ENCODE assay signal across 7 mouse cellular contexts in the genomic region with DNA sequence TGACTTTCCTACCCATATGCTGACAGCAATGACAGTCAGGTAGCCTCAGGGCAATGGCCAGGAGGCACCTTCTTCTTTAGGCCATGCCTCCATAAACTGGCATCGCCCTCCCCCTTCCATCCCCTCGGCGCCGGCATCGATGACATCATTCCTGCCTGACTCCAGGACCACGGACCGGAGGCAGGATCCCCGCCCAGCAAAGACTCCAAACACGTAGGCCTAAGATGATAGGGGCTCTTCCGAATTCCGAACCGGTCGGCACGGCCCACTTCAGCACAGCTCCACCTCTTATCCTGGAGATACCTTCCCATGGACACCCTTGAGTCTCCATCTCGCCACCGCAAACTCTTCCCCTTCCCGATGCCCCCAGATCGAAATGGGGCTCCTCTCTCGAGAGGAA. TPM values are rescaled to one million over a fixed set of nuclear protein-coding genes. Genes with fewer than 3 reads are reported as not detected.
A peak's percentile ranks its signal among the peaks of the same experiment; 100 is the strongest.
DNase-seq lines count a peak whose midpoint lies in the region; ATAC-seq and TF ChIP-seq lines count a peak whose summit lies in the region.

No protein-coding gene starts in this region.

- TF ChIP-seq CTCF in bone marrow macrophage, adult 2 months (IDR thresholded peaks at IDR 0.05; ENCODE audit: low read depth, low read length): no peak

- H3K4me3 ChIP-seq in bone marrow macrophage, adult 2 months (ENCODE audit: insufficient read depth, low read length): peak overlapping the region; percentile 84
- peak overlapping the region; percentile 86 for H3K4me3 ChIP-seq in forebrain, embryonic 16.5 days (replicated peaks; ENCODE audit: low read length)
- H3K4me3 ChIP-seq in intestine, embryonic 14.5 days (ENCODE audit: low read depth, low read length): peak overlapping the region; percentile 71
- peak overlapping the region; percentile 68 for H3K4me3 ChIP-seq in limb, embryonic 11.5 days (ENCODE audit: low read depth, low read length)
- peak overlapping the region; percentile 82 for H3K4me3 ChIP-seq in midbrain, embryonic 16.5 days (ENCODE audit: low read depth, low read length)

- no peaks in the 10 kb centered on the region for H3K27me3 ChIP-seq in forebrain, embryonic 16.5 days (replicated peaks; ENCODE audit: control insufficient read depth, insufficient read depth, low read length)
- H3K27me3 ChIP-seq in intestine, embryonic 14.5 days (replicated peaks; ENCODE audit: control insufficient read depth, insufficient read depth, low read length): peaks cover 19% of the 10 kb centered on the region
- peaks cover 13% of the 10 kb centered on the region for H3K27me3 ChIP-seq in limb, embryonic 11.5 days (ENCODE audit: control insufficient read depth, insufficient read depth, low read length)
- no peaks in the 10 kb centered on the region for H3K27me3 ChIP-seq in midbrain, embryonic 16.5 days (ENCODE audit: control insufficient read depth, insufficient read depth, low read depth, low read length)

- no peak overlapping the region for H3K27ac ChIP-seq in bone marrow macrophage, adult 2 months (ENCODE audit: insufficient read depth, low read depth, low read length)
- peak overlapping the region; percentile 90 for H3K27ac ChIP-seq in forebrain, embryonic 16.5 days (ENCODE audit: low read length)
- no peak overlapping the region for H3K27ac ChIP-seq in intestine, embryonic 14.5 days (ENCODE audit: low read depth)
- H3K27ac ChIP-seq in limb, embryonic 11.5 days (replicated peaks; ENCODE audit: low read depth, low read length): no peak overlapping the region
- H3K27ac ChIP-seq in midbrain, embryonic 16.5 days (ENCODE audit: low read length): peak overlapping the region; percentile 92

- 1% methylated on average over 19 of the region's 19 CpGs for WGBS in forebrain, embryonic 16.5 days
- WGBS in intestine, embryonic 14.5 days: 10% methylated on average over 19 of the region's 19 CpGs
- WGBS in limb, embryonic 11.5 days: 6% methylated on average over 19 of the region's 19 CpGs
- WGBS in midbrain, embryonic 16.5 days: 2% methylated on average over 19 of the region's 19 CpGs

- TF ChIP-seq POLR2A in bone marrow macrophage, adult 2 months (IDR thresholded peaks at IDR 0.05; ENCODE audit: borderline replicate concordance, low read depth, low read length): no peak

- no peak for ATAC-seq in forebrain, embryonic 16.5 days
- ATAC-seq in intestine, embryonic 14.5 days (replicated peaks; ENCODE audit: low FRiP score, low TSS enrichment, low read depth): no peak
- ATAC-seq in limb, embryonic 11.5 days (ENCODE audit: insufficient number of reproducible peaks, low FRiP score, low TSS enrichment, low read depth): no peak
- ATAC-seq in midbrain, embryonic 16.5 days: peak; percentile 4; the same call in 1 of the 2 replicates

- H3K9me3 ChIP-seq in forebrain, embryonic 16.5 days (ENCODE audit: control insufficient read depth, low read length): no peaks in the 10 kb centered on the region
- H3K9me3 ChIP-seq in intestine, embryonic 14.5 days (ENCODE audit: control insufficient read depth, low read length): no peaks in the 10 kb centered on the region
- H3K9me3 ChIP-seq in limb, embryonic 11.5 days (ENCODE audit: control insufficient read depth, low read length): no peaks in the 10 kb centered on the region
- no peaks in the 10 kb centered on the region for H3K9me3 ChIP-seq in midbrain, embryonic 16.5 days (replicated peaks; ENCODE audit: control insufficient read depth, low read length, poor library complexity, severe bottlenecking)

- peaks cover 44% of the 10 kb centered on the region for H3K4me1 ChIP-seq in bone marrow macrophage, adult 2 months (ENCODE audit: control insufficient read depth, insufficient read depth, low read length)
- peaks cover 30% of the 10 kb centered on the region for H3K4me1 ChIP-seq in forebrain, embryonic 16.5 days (replicated peaks; ENCODE audit: control insufficient read depth, insufficient read depth, low read length)
- H3K4me1 ChIP-seq in intestine, embryonic 14.5 days (replicated peaks; ENCODE audit: control insufficient read depth, insufficient read depth, low read length): peaks cover 11% of the 10 kb centered on the region; the same call in 1 of the 2 replicates
- peaks cover 13% of the 10 kb centered on the region; the same call in 1 of the 2 replicates for H3K4me1 ChIP-seq in limb, embryonic 11.5 days (ENCODE audit: control insufficient read depth, insufficient read depth, low read length)
- H3K4me1 ChIP-seq in midbrain, embryonic 16.5 days (ENCODE audit: control insufficient read depth, insufficient read depth, low read length): peaks cover 30% of the 10 kb centered on the region

- H3K9ac ChIP-seq in forebrain, embryonic 16.5 days (replicated peaks; ENCODE audit: low read depth, low read length): peak overlapping the region; percentile 83
- peak overlapping the region; percentile 58 for H3K9ac ChIP-seq in intestine, embryonic 14.5 days (ENCODE audit: low read length)
- H3K9ac ChIP-seq in limb, embryonic 11.5 days (ENCODE audit: low read length): peak overlapping the region; percentile 45; the same call in 1 of the 2 replicates
- H3K9ac ChIP-seq in midbrain, embryonic 16.5 days (ENCODE audit: low read depth, low read length): peak overlapping the region; percentile 90

- peak; percentile 52 for DNase-seq in NIH3T3 (ENCODE audit: low read depth)
- peak; percentile 55 for DNase-seq in intestine, embryonic 14.5 days (ENCODE audit: low spot score)
- DNase-seq in limb, embryonic 11.5 days (ENCODE audit: low spot score): no peak
- DNase-seq in spleen, postnatal 10 days (ENCODE audit: low spot score in 2 of 2): no peak

- H3K36me3 ChIP-seq in forebrain, embryonic 16.5 days (ENCODE audit: control insufficient read depth, insufficient read depth): no peaks in the 10 kb centered on the region
- no peaks in the 10 kb centered on the region for H3K36me3 ChIP-seq in intestine, embryonic 14.5 days (ENCODE audit: control insufficient read depth, insufficient read depth, low read length)
- H3K36me3 ChIP-seq in limb, embryonic 11.5 days (ENCODE audit: control insufficient read depth, insufficient read depth, low read length): no peaks in the 10 kb centered on the region
- H3K36me3 ChIP-seq in midbrain, embryonic 16.5 days (ENCODE audit: control insufficient read depth, insufficient read depth, low read length): no peaks in the 10 kb centered on the region

- peak overlapping the region; percentile 63 for H3K4me2 ChIP-seq in forebrain, embryonic 16.5 days (ENCODE audit: low read length)
- peak overlapping the region; percentile 96 for H3K4me2 ChIP-seq in intestine, embryonic 14.5 days (ENCODE audit: low read length)
- H3K4me2 ChIP-seq in limb, embryonic 11.5 days (ENCODE audit: low read depth, severe bottlenecking): peak overlapping the region; percentile 95; the same call in 1 of the 2 replicates
- peak overlapping the region; percentile 71 for H3K4me2 ChIP-seq in midbrain, embryonic 16.5 days (ENCODE audit: low read length)

RNA-seq across cellular contexts. Expression of gene Fam219a, which starts 1.1 kb away (rescaled TPM):
- 35.2 and 35.6 TPM in 2 replicates for polyA plus RNA-seq in bone marrow macrophage, adult 2 months (2012; ENCODE audit: insufficient read depth, insufficient read length, missing spikeins)
- polyA plus RNA-seq in forebrain, embryonic 16.5 days (2015; fragmentation: Nextera tagmentation; extraction: Ambion mirVana): 13.7 and 14.2 TPM in 2 replicates
- 2.2 TPM in 2 replicates for polyA plus RNA-seq in intestine, embryonic 14.5 days (2014; fragmentation: Nextera tagmentation; extraction: Ambion mirVana)
- polyA plus RNA-seq in limb, embryonic 11.5 days (2014; fragmentation: Nextera tagmentation; extraction: Ambion mirVana): 1.2 and 2.0 TPM in 2 replicates
- 16.4 and 21.7 TPM in 2 replicates for polyA plus RNA-seq in midbrain, embryonic 16.5 days (2015; fragmentation: Nextera tagmentation; extraction: Ambion mirVana)

RNA-seq across cellular contexts. Expression of gene Dnaic1, which starts 1.3 kb away (rescaled TPM):
- polyA plus RNA-seq in bone marrow macrophage, adult 2 months (2012; ENCODE audit: insufficient read depth, insufficient read length, missing spikeins): not detected in 2 replicates
- 1.2 and 1.7 TPM in 2 replicates for polyA plus RNA-seq in forebrain, embryonic 16.5 days (2015; fragmentation: Nextera tagmentation; extraction: Ambion mirVana)
- 3.4 and 4.9 TPM in 2 replicates for polyA plus RNA-seq in intestine, embryonic 14.5 days (2014; fragmentation: Nextera tagmentation; extraction: Ambion mirVana)
- 0.74 and 1.1 TPM in 2 replicates for polyA plus RNA-seq in limb, embryonic 11.5 days (2014; fragmentation: Nextera tagmentation; extraction: Ambion mirVana)
- 1.4 and 2.6 TPM in 2 replicates for polyA plus RNA-seq in midbrain, embryonic 16.5 days (2015; fragmentation: Nextera tagmentation; extraction: Ambion mirVana)

RNA-seq across cellular contexts. Expression of gene 1110017D15Rik, which starts 51.1 kb away (rescaled TPM):
- polyA plus RNA-seq in bone marrow macrophage, adult 2 months (2012; ENCODE audit: insufficient read depth, insufficient read length, missing spikeins): 4.6 TPM in 1 of 2 replicates, not detected in the other
- 8.8 and 11.1 TPM in 2 replicates for polyA plus RNA-seq in forebrain, embryonic 16.5 days (2015; fragmentation: Nextera tagmentation; extraction: Ambion mirVana)
- polyA plus RNA-seq in intestine, embryonic 14.5 days (2014; fragmentation: Nextera tagmentation; extraction: Ambion mirVana): 0.61 and 0.83 TPM in 2 replicates
- 3.2 and 3.8 TPM in 2 replicates for polyA plus RNA-seq in limb, embryonic 11.5 days (2014; fragmentation: Nextera tagmentation; extraction: Ambion mirVana)
- 15.1 and 18.5 TPM in 2 replicates for polyA plus RNA-seq in midbrain, embryonic 16.5 days (2015; fragmentation: Nextera tagmentation; extraction: Ambion mirVana)

Comparison
In these comparisons a context has a peak if more than half of its experiments do, and no peak if none do; other contexts are left out.
1. DNase-seq: peak in NIH3T3 (single experiment) and intestine, embryonic 14.5 days (single experiment); none in limb, embryonic 11.5 days (single experiment) and spleen, postnatal 10 days (0 of 2).
2. H3K27ac ChIP-seq: peak in forebrain, embryonic 16.5 days (single experiment) and midbrain, embryonic 16.5 days (single experiment); none in bone marrow macrophage, adult 2 months (single experiment), intestine, embryonic 14.5 days (single experiment) and limb, embryonic 11.5 days (single experiment).
3. Peak in every context shown above with its lines, with median percentiles within 50 percentile points of each other: H3K4me3 ChIP-seq, H3K4me2 ChIP-seq and H3K9ac ChIP-seq.